Mouse (Mus musculus) thymus, adult 2 months (tissue): ENCODE measurements around the gene Gpr182.

Source experiments
- CTCF ChIP-seq: fragments of 200-500 bp; IDR thresholded peaks from 2 replicates; pipeline ENCODE4 v1.5.1; 2012; ENCODE audit warnings: mild to moderate bottlenecking, control low read depth, low read length, moderate library complexity, borderline replicate concordance; ENCODE audit not compliant: control insufficient read depth, poor library complexity, insufficient read depth; ENCODE audit errors: extremely low read depth
- POLR2A ChIP-seq: fragments of 200-500 bp; IDR thresholded peaks from 2 replicates; pipeline ENCODE4 v1.6.1; 2012; ENCODE audit warnings: mild to moderate bottlenecking, low read length, control low read depth, moderate library complexity; ENCODE audit not compliant: control insufficient read depth, poor library complexity, insufficient read depth; ENCODE audit errors: extremely low read depth

DNA sequence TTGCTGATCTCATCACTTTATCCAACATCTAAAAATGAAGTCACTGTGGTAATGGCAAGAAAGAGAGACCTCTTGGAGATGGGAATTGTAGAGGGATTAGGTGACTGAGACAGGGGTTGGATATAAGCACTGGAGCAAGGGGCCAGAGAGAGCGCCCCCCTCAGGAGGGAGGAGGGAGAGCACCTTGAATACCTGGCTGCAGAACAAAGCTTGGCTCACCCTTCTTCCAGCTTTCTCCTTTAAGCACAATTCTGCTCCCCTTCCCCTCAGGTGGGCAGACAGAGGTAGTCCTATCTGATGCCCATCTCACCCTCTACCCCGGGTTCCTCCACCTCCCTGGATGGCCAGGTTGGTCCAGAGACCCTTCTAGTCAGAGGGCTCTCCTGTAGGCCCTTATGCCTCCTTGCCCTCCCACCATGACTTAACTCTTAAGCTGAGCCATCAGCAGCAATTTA, 46.7 kb downstream of the Gpr182 start, which contains the start of gene Myo1a:
- TF ChIP-seq CTCF, result no peak
- no peak for TF ChIP-seq POLR2A
